Mouse (Mus musculus) lung, embryonic 16.5 days (tissue): ENCODE data around the gene Zfp804a. TPM values are rescaled to one million over a fixed set of nuclear protein-coding genes. Genes with fewer than 3 reads are reported as not detected.

Experiments
- ATAC-seq: fragments of 200-750 bp; cut with Nextera tagmentation; 2 replicates; pipeline ENCODE4 v1.8.0; 2017; ENCODE audit warnings: low read depth, mild to moderate bottlenecking, moderate library complexity
- H3K27ac ChIP-seq: fragments of 300-500 bp; sonication (generic); 2 replicates; pipeline ENCODE4 v1.5.1; 2014; ENCODE audit warnings: mild to moderate bottlenecking, control low read depth, low read length
- H3K27me3 ChIP-seq: fragments of 300-500 bp; sonication (generic); 2 replicates; pipeline ENCODE4 v1.6.1; 2014; ENCODE audit warnings: low read depth, low read length, mixed read lengths; ENCODE audit not compliant: control insufficient read depth, insufficient read depth
- H3K36me3 ChIP-seq: fragments of 300-500 bp; sonication (generic); 2 replicates; pipeline ENCODE4 v1.6.1; 2014; ENCODE audit warnings: low read length; ENCODE audit not compliant: control insufficient read depth, insufficient read depth
- H3K4me1 ChIP-seq: fragments of 300-500 bp; sonication (generic); replicated peaks from 2 replicates; pipeline ENCODE4 v1.6.1; 2014; ENCODE audit warnings: low read length, mixed read lengths; ENCODE audit not compliant: control insufficient read depth, insufficient read depth
- H3K4me2 ChIP-seq: fragments of 300-500 bp; sonication (generic); 2 replicates; pipeline ENCODE4 v1.6.1; 2014; ENCODE audit warnings: low read depth, low read length, control low read depth
- H3K4me3 ChIP-seq: fragments of 300-500 bp; sonication (generic); 2 replicates; pipeline ENCODE4 v1.5.1; 2014; ENCODE audit warnings: mild to moderate bottlenecking, low read length, control low read depth
- H3K9ac ChIP-seq: fragments of 300-500 bp; sonication (generic); 2 replicates; pipeline ENCODE4 v1.6.1; 2014; ENCODE audit warnings: low read length, control low read depth
- H3K9me3 ChIP-seq: fragments of 300-500 bp; sonication (generic); 2 replicates; pipeline ENCODE4 v1.6.1; 2016; ENCODE audit warnings: low read length; ENCODE audit not compliant: control insufficient read depth
- WGBS: fragments of 180-500 bp; shearing (Covaris S2); extraction: QIAGEN DNeasy Blood & Tissue Kit; methylation state at CpG from one replicate; pipeline ENCODE4 v1.1.7; 2014; 5-methylcytosine and 5-hydroxymethylcytosine counted together
- polyA plus RNA-seq: library from polyadenylated mRNA; unstranded; fragments of >200 nt; fragmentation: Nextera tagmentation; extraction: Ambion mirVana; gene quantifications from 2 replicates; pipeline ENCODE4 v1.2.1, GENCODE M21; 2015

The Zfp804a gene
- polyA plus RNA-seq, 1 experiment from 2014 or later: 0.23 TPM

DNA sequence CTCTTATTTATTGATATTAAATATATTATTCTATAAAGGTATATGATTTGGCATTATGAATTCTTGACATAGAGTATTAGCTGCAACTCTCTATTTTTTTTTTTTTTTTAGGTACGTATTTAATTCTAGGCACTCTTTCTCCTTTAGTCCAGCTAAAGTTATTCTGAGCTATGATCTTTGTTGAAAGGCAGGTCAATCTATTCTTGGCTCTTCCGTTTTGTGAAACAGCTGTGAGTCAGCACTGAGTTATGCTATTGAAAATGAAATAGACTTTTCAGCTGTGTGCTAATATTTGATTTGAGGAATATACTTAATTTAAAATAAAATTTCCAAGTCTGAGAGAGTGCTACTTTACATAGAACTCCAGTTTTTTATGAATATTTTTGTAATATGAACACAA is 164.9 kb downstream of the Zfp804a start:
- ATAC-seq: no peak
- Histone ChIP-seq H3K4me3 (no peak overlapping the region), H3K9ac (no peak overlapping the region), H3K4me2 (no peak overlapping the region), H3K36me3 (no peaks in the 10 kb centered on the region), H3K9me3 (no peaks in the 10 kb centered on the region), H3K27me3 (no peaks in the 10 kb centered on the region), H3K4me1 (no peaks in the 10 kb centered on the region), H3K27ac (no peak overlapping the region)
- WGBS: 54% methylated on average over 2 of the region's 2 CpGs

DNA sequence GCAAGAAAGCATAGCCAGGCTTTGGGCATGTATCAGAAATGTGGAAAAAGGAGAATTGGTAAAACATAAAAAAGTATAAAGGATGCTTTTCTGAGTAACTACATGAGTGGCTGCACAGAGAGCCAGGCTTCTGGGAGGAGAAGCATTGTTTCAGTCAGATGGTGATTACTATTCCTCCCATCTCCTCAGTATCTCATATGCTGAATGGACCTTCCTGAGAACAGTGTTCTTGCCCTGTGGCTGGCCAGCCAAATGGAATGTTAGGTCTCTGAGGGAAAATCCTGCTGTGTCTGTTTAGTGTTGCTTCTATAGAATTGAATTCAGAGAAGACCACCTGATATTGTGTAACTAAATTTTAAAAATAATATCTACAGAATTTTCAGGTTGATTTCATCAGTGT is 193.0 kb downstream of the Zfp804a start:
- Histone ChIP-seq H3K27ac (no peak overlapping the region), H3K4me2 (no peak overlapping the region), H3K4me1 (no peaks in the 10 kb centered on the region), H3K9ac (no peak overlapping the region), H3K27me3 (no peaks in the 10 kb centered on the region), H3K9me3 (no peaks in the 10 kb centered on the region), H3K36me3 (no peaks in the 10 kb centered on the region), H3K4me3 (no peak overlapping the region)
- ATAC-seq: no peak

DNA sequence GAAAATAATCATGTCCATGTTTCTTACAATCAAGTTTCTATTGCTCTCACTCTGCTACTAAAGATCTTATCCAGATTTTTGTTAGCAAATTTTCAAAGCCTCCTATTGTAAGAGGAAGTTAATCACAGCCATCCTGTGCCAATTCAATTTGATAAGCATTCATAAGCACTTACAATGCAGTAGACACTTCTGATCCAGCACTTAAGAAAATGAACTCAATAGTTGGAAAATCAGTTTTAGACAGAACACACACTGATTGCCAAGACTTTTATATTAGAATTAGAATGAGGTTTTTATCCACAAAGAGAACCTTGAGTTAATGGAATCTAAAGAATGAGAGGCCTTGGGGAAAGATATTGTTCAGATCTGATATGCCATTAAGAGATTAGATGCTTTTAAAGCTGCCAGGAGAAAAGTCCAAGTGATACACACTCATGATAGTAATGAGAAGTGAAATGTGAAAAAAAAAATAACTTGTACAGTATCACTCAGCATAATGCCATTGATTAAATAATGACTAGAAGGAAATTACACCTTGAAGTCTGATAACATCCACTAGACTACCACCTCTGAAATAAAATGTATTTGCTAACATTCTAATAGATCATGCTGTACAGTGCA is 194.0 kb downstream of the Zfp804a start:
- Histone ChIP-seq H3K9me3 (no peaks in the 10 kb centered on the region), H3K27me3 (no peaks in the 10 kb centered on the region), H3K27ac (no peak overlapping the region), H3K4me2 (no peak overlapping the region), H3K36me3 (no peaks in the 10 kb centered on the region), H3K4me1 (no peaks in the 10 kb centered on the region), H3K9ac (no peak overlapping the region), H3K4me3 (no peak overlapping the region)
- ATAC-seq: no peak

DNA sequence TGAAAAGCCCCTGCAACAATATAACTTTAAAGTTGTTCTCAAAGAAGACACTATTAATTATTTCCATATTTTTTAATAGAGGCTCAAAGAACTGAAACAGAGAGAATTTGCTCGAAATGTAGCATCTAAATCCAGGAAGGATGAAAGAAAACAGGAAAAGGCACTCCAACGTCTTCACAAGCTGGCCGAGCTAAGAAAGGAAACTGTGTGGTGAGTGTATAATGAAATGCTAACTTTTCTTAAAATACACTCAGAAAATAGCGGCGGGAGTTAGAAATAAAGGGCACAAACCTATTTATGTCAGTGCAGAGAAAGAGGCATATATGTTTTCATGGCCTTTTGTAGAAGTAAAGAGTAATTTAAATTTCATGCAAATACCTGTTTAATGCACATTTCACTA is 200.4 kb downstream of the Zfp804a start:
- H3K9me3 ChIP-seq: no peaks in the 10 kb centered on the region
- WGBS: 64% methylated on average over 5 of the region's 5 CpGs

DNA sequence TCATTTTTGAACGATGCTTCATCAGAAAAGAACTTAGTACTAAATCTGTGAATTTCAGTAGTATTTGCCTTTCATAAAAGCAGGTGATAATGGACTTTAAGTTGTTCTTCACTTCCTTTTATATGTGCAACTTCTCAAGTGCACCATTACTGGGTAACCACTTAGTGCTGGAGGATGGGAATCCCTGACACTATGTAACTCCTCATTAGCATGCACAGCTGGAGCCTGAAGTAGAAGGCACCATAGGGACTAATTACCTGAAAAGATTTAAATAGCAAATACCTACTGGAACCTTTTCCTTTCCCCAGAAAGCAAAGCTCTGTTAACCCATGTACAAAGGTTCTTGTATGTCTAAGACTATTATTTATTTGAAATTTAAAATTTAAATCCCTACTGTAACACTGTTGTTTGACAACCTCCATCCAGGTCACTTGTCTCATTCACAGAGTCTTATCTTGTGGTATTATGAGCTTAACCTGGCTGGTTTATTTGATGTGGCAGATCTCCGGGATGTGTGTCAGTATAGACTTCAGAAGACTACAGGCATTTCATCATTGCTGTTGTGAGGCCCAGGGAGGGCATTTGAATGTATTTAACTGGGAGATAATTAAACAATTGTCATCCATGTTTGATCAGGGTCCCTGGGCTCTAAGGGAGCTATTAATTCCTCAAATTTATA is 229.7 kb downstream of the Zfp804a start:
- no peak for ATAC-seq
- H3K36me3 ChIP-seq: no peaks in the 10 kb centered on the region
- 50% methylated on average over 2 of the region's 2 CpGs for WGBS
- no peak overlapping the region for H3K27ac ChIP-seq
- no peak overlapping the region for H3K9ac ChIP-seq
- no peaks in the 10 kb centered on the region for H3K4me1 ChIP-seq
- H3K9me3 ChIP-seq: no peaks in the 10 kb centered on the region
- no peak overlapping the region for H3K4me3 ChIP-seq
- H3K27me3 ChIP-seq: no peaks in the 10 kb centered on the region
- no peak overlapping the region for H3K4me2 ChIP-seq

More for the DNA sequence above, 200.4 kb downstream of the Zfp804a start:
- Histone ChIP-seq H3K4me1 (no peaks in the 10 kb centered on the region), H3K4me3 (no peak overlapping the region), H3K4me2 (no peak overlapping the region), H3K36me3 (no peaks in the 10 kb centered on the region), H3K9ac (no peak overlapping the region), H3K27ac (no peak overlapping the region), H3K27me3 (no peaks in the 10 kb centered on the region)
- no peak for ATAC-seq

DNA sequence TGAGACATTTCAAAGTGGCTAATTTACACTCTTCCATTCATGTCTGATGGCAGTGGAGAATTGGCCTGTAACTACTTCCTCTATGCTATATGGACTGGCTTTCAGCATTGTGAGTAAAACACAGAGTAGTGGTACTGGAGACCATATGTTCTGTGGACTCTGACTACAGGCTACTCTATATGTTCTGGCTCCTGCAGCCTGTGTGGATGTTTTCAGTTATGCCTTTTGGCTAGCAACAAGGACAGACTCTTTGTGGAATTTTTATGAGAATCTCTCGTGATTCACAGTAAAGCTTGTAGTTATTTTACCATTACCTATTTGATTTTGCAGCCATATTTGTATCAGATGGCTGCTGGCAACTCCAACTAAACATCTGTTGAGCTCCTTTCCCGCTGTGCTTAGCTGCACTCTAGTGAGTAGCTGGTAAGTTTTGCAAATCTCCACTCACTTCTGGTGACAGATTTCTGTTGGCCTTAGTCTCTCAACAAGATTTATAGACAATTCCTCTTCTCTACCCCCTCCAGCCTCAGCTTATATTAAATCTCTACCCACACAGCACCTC is 242.0 kb downstream of the Zfp804a start:
- Histone ChIP-seq H3K27me3 (no peaks in the 10 kb centered on the region), H3K36me3 (no peaks in the 10 kb centered on the region), H3K4me3 (no peak overlapping the region), H3K4me2 (no peak overlapping the region), H3K9me3 (no peaks in the 10 kb centered on the region), H3K9ac (no peak overlapping the region), H3K27ac (no peak overlapping the region), H3K4me1 (no peaks in the 10 kb centered on the region)
- WGBS: 70% methylated on average over 2 of the region's 2 CpGs
- no peak for ATAC-seq
